Mouse (Mus musculus) heart, adult 2 months (tissue): Measurements from ENCODE around the gene Gm3033.
"Not testable (repeated sequence)": the region's sequence is repeated elsewhere in the genome, so short reads cannot be mapped to it uniquely, and the experiment has no call there.

Experiments used
- CTCF ChIP-seq: fragments of 200-600 bp; IDR thresholded peaks from 2 replicates; pipeline ENCODE4 v1.8.1; 2022; ENCODE audit warnings: antibody characterized with exemption, mild to moderate bottlenecking, moderate library complexity
- POLR2A ChIP-seq: fragments of 200-500 bp; IDR thresholded peaks from 2 replicates; pipeline ENCODE4 v1.6.1; 2011; ENCODE audit warnings: mild to moderate bottlenecking, low read depth, low read length, control low read depth; ENCODE audit not compliant: insufficient read depth

DNA sequence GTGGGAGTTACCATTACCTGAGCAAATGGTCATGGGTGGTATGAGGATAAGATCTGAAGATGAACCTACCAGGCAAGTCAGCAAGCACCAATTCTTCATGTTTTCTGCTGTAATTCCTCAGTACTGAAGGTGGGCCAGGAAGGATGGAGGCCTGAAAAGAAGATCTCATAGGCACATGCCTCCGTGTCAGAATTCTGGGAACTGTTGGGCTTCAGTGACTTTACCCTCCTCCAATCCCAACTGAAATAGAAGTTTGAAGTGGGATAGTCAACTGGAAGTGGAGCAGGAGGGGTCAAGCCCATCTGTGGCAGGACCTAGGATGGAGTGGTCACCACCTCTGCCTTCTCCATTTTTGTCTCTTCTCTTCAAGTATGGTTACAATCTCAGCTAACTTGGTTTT lies 37.8 kb downstream of the Gm3033 start, which contains the start of gene Gm2916:
- TF ChIP-seq CTCF, POLR2A: not testable (repeated sequence)
